Mouse (Mus musculus): ENCODE measurements around the gene Them5.

DNA sequence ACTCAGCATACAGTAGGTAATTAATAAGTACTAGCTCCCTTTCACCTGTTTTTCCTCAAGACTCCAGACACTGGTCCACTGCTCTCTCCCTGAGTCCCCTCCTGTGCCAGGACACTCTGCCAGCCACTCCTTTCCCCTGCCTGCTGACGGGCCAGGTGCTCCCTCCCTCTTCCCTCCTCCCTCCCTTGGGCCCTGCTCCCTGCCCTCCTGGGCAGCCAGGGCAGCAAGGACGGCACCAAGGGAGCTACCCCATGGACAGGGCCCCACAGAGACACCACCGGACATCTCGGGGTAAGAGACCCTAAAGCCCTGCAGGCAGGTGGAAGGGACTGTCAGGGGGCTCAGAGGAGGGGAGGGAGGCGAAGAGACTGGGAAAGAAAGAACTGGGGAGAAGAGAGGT is 30.7 kb downstream of the Them5 start, which contains the start of gene Rorc:
- TF ChIP-seq CTCF (IDR thresholded peaks at IDR 0.05; ENCODE audit: control insufficient read depth, insufficient read depth, insufficient read length) (no peak), MYOG (IDR thresholded peaks at IDR 0.05; ENCODE audit: control insufficient read depth, extremely low read depth, insufficient read length) (no peak)

Measured in C2C12 (cell line).